Mouse (Mus musculus) E14TG2a.4 (cell line): Measurements from ENCODE around the gene Hltf.

Experiments used
- CTCF ChIP-seq: conservative IDR thresholded peaks from 2 replicates; pipeline ENCODE4 v1.5.1; 2014; ENCODE audit warnings: low read length
- NANOG ChIP-seq: IDR thresholded peaks from 2 replicates; pipeline ENCODE4 v1.6.1; 2014; ENCODE audit warnings: borderline replicate concordance, low read length, mixed read lengths
- POU5F1 ChIP-seq: IDR thresholded peaks from 2 replicates; pipeline ENCODE4 v1.6.1; 2014; ENCODE audit warnings: low read length, borderline replicate concordance

GRCm38 (mm10) chr3:20142576-20142975, 85.0 kb downstream of the Hltf start:
- TF ChIP-seq CTCF (no peak), NANOG (no peak), POU5F1 (no peak)
